Comparison of ENCODE assay signal across 10 mouse cellular contexts in genomic region chrX:64276290-64277125, GRCm38 (mm10). TPM values are rescaled to one million over a fixed set of nuclear protein-coding genes. Genes with fewer than 3 reads are reported as not detected.
DNase-seq lines count a peak whose midpoint lies in the region; ATAC-seq lines count a peak whose summit lies in the region.
"Had no signal": no experiment of that assay in that cellular context is flagged by ENCODE, and none has a peak within 500 bp of the region (broad histone marks: within the 10 kb centered on the region; RNA-seq: fewer than 3 reads in every experiment).

TSS of gene Slitrk4 (minus strand) at chrX:64276996.

- peak within 1 kb of the TSS; percentile 53 for H3K4me3 ChIP-seq in heart, embryonic 11.5 days (ENCODE audit: low read depth, low read length)
- H3K4me3 ChIP-seq in embryonic facial prominence, embryonic 11.5 days (ENCODE audit: low read depth, low read length) = peak within 1 kb of the TSS; percentile 40

- H3K27me3 ChIP-seq in heart, embryonic 11.5 days (ENCODE audit: control insufficient read depth, insufficient read depth, low read length) = no peaks in the 10 kb centered on the region
- no peaks in the 10 kb centered on the region for H3K27me3 ChIP-seq in embryonic facial prominence, embryonic 11.5 days (ENCODE audit: control insufficient read depth, insufficient read depth, low read length)

- intact Hi-C loops in left cerebral cortex, postnatal 4 days (cut with DNase I) = no loop called here

- no peaks in the 10 kb centered on the region for H3K4me1 ChIP-seq in heart, embryonic 11.5 days (ENCODE audit: control insufficient read depth, insufficient read depth, low read length)
- no peaks in the 10 kb centered on the region for H3K4me1 ChIP-seq in embryonic facial prominence, embryonic 11.5 days (ENCODE audit: control insufficient read depth, insufficient read depth, low read length)

- H3K27ac ChIP-seq in heart, embryonic 11.5 days (ENCODE audit: low read depth, low read length) = no peak within 1 kb of the TSS
- no peak within 1 kb of the TSS for H3K27ac ChIP-seq in embryonic facial prominence, embryonic 11.5 days (replicated peaks; ENCODE audit: low read depth, low read length)

- peak; percentile 59; the same call in 1 of the 2 replicates for ATAC-seq in heart, embryonic 11.5 days (replicated peaks; ENCODE audit: insufficient number of reproducible peaks, low FRiP score, low TSS enrichment)
- peak; percentile 80 for ATAC-seq in embryonic facial prominence, embryonic 11.5 days (replicated peaks; ENCODE audit: insufficient number of reproducible peaks, low FRiP score, low TSS enrichment, low read depth)

- peak within 1 kb of the TSS; percentile 69 for H3K4me2 ChIP-seq in heart, embryonic 11.5 days
- peak within 1 kb of the TSS; percentile 74 for H3K4me2 ChIP-seq in embryonic facial prominence, embryonic 11.5 days (ENCODE audit: low read depth, low read length)

- H3K9ac ChIP-seq in heart, embryonic 11.5 days (ENCODE audit: low read depth, low read length) = peak within 1 kb of the TSS; percentile 60
- H3K9ac ChIP-seq in embryonic facial prominence, embryonic 11.5 days (replicated peaks; ENCODE audit: low read length) = peak within 1 kb of the TSS; percentile 43

- H3K36me3 ChIP-seq in heart, embryonic 11.5 days (ENCODE audit: control insufficient read depth, insufficient read depth, low read length) = no peaks in the 10 kb centered on the region
- H3K36me3 ChIP-seq in embryonic facial prominence, embryonic 11.5 days (replicated peaks; ENCODE audit: control insufficient read depth, insufficient read depth, low read depth, low read length) = no peaks in the 10 kb centered on the region

- DNase-seq in heart, adult 9 months (ENCODE audit: low spot score in 2 of 2) = no peak
- DNase-seq in embryonic facial prominence, embryonic 11.5 days (ENCODE audit: low spot score) = peak; percentile 39
- peak; percentile 11 for DNase-seq in heart, postnatal 4 days
- DNase-seq in left cerebral cortex, postnatal 4 days = peak; percentile 46
- DNase-seq in retina, embryonic 14.5 days (ENCODE audit: low spot score) = peak; percentile 60
- DNase-seq in thymus, postnatal 36 days = no peak
- no peak for DNase-seq in thymus, adult 18-20 months

- WGBS in heart, embryonic 11.5 days (ENCODE audit: insufficient replicate concordance) = 8% methylated on average over 43 of the region's 54 CpGs
- 15% methylated on average over 50 of the region's 54 CpGs for WGBS in embryonic facial prominence, embryonic 11.5 days

- no peaks in the 10 kb centered on the region for H3K9me3 ChIP-seq in heart, embryonic 11.5 days (replicated peaks; ENCODE audit: control insufficient read depth, low read length)
- no peaks in the 10 kb centered on the region for H3K9me3 ChIP-seq in embryonic facial prominence, embryonic 11.5 days (replicated peaks; ENCODE audit: control insufficient read depth, low read length)

RNA-seq across cellular contexts. Expression of gene Slitrk4, which starts in this region (rescaled TPM):
- polyA plus RNA-seq in heart, embryonic 11.5 days (2014; fragmentation: Nextera tagmentation; extraction: Ambion mirVana) = 7.2 and 10.0 TPM in 2 replicates
- polyA plus RNA-seq in embryonic facial prominence, embryonic 11.5 days (2014; fragmentation: Nextera tagmentation; extraction: Ambion mirVana) = 3.1 and 3.9 TPM in 2 replicates
- total RNA-seq in heart, postnatal 4 days (2021) = 1 to 10 TPM; 6.2 to 9.2 TPM
- 10 to 100 TPM; 30.6 to 34.1 TPM for total RNA-seq in left cerebral cortex, postnatal 4 days (2021)
- polyA plus RNA-seq: C2C12; gonadal fat pad, adult 2 months had no signal

Comparison
In these comparisons a context has a peak if more than half of its experiments do, and no peak if none do; other contexts are left out.
1. DNase-seq: peak in embryonic facial prominence, embryonic 11.5 days (single experiment), heart, postnatal 4 days (single experiment), left cerebral cortex, postnatal 4 days (single experiment) and retina, embryonic 14.5 days (single experiment); none in heart, adult 9 months (0 of 2), thymus, postnatal 36 days (0 of 2) and thymus, adult 18-20 months (0 of 2).